Mouse (Mus musculus): Measurements from ENCODE around the gene Bcl9l. TPM values are rescaled to one million over a fixed set of nuclear protein-coding genes. Genes with fewer than 3 reads are reported as not detected.
A peak's percentile ranks its signal among the peaks of the same experiment; 100 is the strongest.

Bcl9l gene
- polyA plus RNA-seq, 1 experiment from 2014 or later, result 11.1 TPM

GRCm38 (mm10) chr9:44508124-44508619, 25.5 kb downstream of the Bcl9l start:
- no peak overlapping the region for H3K4me3 ChIP-seq (ENCODE audit: low read length)
- WGBS, result 78% methylated on average over 18 of the region's 18 CpGs
- H3K9ac ChIP-seq (ENCODE audit: low read length), result 0 out of 2 replicates have a peak overlapping the region, but pooled peaks have one; percentile 7
- H3K27me3 ChIP-seq (ENCODE audit: control insufficient read depth, insufficient read depth, low read length), result no peaks in the 10 kb centered on the region
- no peak overlapping the region for H3K4me2 ChIP-seq (ENCODE audit: low read depth, low read length)
- peaks cover 47% of the 10 kb centered on the region for H3K4me1 ChIP-seq (ENCODE audit: control insufficient read depth, insufficient read depth, low read length)
- no peak for ATAC-seq (replicated peaks; ENCODE audit: extremely low read depth, insufficient read depth, low FRiP score)
- H3K9me3 ChIP-seq (replicated peaks; ENCODE audit: control insufficient read depth, low read length), result no peaks in the 10 kb centered on the region
- peaks cover 23% of the 10 kb centered on the region for H3K36me3 ChIP-seq (ENCODE audit: control insufficient read depth, insufficient read depth)
- no peak overlapping the region for H3K27ac ChIP-seq (ENCODE audit: low read length)

DNA sequence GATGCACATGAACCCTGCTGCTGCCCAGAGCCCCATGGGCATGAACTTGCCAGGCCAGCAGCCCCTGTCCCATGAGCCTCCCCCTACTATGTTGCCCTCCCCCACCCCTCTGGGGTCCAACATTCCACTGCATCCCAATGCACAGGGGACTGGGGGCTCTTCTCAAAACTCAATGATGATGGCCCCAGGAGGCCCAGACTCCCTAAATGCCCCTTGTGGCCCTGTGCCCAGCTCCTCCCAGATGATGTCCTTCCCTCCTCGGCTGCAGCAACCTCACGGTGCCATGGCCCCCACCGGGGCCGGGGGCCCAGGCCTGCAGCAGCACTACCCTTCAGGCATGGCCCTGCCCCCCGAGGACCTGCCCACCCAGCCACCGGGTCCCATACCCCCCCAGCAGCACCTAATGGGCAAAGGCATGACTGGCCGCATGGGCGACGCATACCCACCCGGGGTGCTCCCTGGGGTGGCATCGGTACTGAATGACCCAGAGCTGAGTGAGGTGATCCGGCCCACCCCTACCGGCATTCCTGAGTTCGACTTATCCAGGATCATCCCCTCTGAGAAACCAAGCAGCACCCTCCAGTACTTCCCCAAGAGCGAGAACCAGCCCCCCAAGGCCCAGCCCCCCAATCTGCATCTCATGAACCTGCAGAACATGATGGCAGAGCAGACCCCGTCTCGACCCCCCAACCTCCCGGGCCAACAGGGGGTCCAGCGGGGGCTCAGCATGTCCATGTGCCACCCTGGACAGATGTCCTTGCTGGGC, 26.3 kb downstream of the Bcl9l start:
- Histone ChIP-seq H3K9me3 (replicated peaks; ENCODE audit: control insufficient read depth, low read length) (no peaks in the 10 kb centered on the region), H3K9ac (ENCODE audit: low read length) (peak overlapping the region; percentile 46), H3K36me3 (ENCODE audit: control insufficient read depth, insufficient read depth) (peaks cover 23% of the 10 kb centered on the region), H3K4me2 (ENCODE audit: low read depth, low read length) (peak overlapping the region; percentile 75), H3K27me3 (ENCODE audit: control insufficient read depth, insufficient read depth, low read length) (no peaks in the 10 kb centered on the region), H3K4me1 (ENCODE audit: control insufficient read depth, insufficient read depth, low read length) (peaks cover 47% of the 10 kb centered on the region), H3K4me3 (ENCODE audit: low read length) (peak overlapping the region; percentile 48; the same call in 1 of the 2 replicates), H3K27ac (ENCODE audit: low read length) (peak overlapping the region; percentile 87)
- 72% methylated on average over 19 of the region's 19 CpGs for WGBS
- ATAC-seq (replicated peaks; ENCODE audit: extremely low read depth, insufficient read depth, low FRiP score), result no peak

DNA sequence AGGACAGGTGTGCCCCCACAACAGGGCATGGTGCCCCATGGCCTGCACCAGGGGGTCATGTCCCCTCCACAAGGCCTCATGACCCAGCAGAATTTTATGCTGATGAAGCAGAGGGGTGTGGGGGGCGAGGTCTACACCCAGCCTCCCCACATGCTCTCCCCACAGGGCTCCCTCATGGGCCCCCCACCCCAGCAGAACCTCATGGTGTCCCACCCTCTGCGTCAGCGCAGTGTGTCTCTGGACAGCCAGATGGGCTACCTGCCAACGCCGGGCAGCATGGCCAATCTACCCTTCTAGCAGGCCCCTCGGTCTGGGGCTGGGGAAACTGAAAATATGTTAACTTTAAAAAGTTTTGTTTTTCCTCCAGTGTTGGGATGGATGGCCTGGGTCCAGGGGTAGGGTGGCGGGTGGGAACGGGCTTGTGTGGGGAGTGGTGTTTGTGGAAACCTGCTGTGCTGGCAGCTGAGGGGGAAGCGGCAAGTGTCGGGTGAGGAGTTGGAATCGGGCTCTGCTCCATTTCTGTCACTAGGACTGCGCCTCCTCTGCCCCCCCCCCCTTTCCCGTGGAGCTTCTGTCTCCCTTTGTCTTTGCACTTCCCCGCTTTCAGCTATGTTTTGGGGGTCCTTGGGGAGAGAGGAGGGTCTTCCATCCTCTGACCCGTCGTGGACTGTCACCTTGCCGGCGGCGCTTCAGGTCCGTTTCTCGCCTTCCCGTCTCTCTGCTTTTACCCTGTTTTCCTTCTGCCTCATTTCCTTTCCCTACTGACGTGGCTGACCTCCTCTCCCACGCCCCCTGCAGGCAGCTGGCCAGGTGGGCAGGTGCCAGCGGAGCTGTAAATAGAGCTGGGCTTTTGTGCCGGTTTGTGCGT, 27.1 kb downstream of the Bcl9l start:
- peak; percentile 26; the same call in 1 of the 2 replicates for ATAC-seq (replicated peaks; ENCODE audit: extremely low read depth, insufficient read depth, low FRiP score)

GRCm38 (mm10) chr9:44510355-44510871, 27.8 kb downstream of the Bcl9l start:
- H3K27me3 ChIP-seq (ENCODE audit: control insufficient read depth, insufficient read depth, low read length), result no peaks in the 10 kb centered on the region
- peak overlapping the region; percentile 75 for H3K4me2 ChIP-seq (ENCODE audit: low read depth, low read length)
- H3K4me1 ChIP-seq (ENCODE audit: control insufficient read depth, insufficient read depth, low read length), result peaks cover 47% of the 10 kb centered on the region
- H3K27ac ChIP-seq (ENCODE audit: low read length), result peak overlapping the region; percentile 87
- 31% methylated on average over 9 of the region's 9 CpGs for WGBS
- peak overlapping the region; percentile 48 for H3K4me3 ChIP-seq (ENCODE audit: low read length)
- H3K9me3 ChIP-seq (replicated peaks; ENCODE audit: control insufficient read depth, low read length), result no peaks in the 10 kb centered on the region
- ATAC-seq (replicated peaks; ENCODE audit: extremely low read depth, insufficient read depth, low FRiP score), result peak; percentile 10; the same call in 1 of the 2 replicates
- H3K36me3 ChIP-seq (ENCODE audit: control insufficient read depth, insufficient read depth), result peaks cover 19% of the 10 kb centered on the region
- H3K9ac ChIP-seq (ENCODE audit: low read length), result peak overlapping the region; percentile 46

More for the DNA sequence above, 27.1 kb downstream of the Bcl9l start:
- Histone ChIP-seq H3K36me3 (ENCODE audit: control insufficient read depth, insufficient read depth) (peaks cover 23% of the 10 kb centered on the region), H3K27me3 (ENCODE audit: control insufficient read depth, insufficient read depth, low read length) (no peaks in the 10 kb centered on the region), H3K4me3 (ENCODE audit: low read length) (peak overlapping the region; percentile 48), H3K9ac (ENCODE audit: low read length) (peak overlapping the region; percentile 46), H3K9me3 (replicated peaks; ENCODE audit: control insufficient read depth, low read length) (no peaks in the 10 kb centered on the region), H3K4me1 (ENCODE audit: control insufficient read depth, insufficient read depth, low read length) (peaks cover 47% of the 10 kb centered on the region), H3K27ac (ENCODE audit: low read length) (peak overlapping the region; percentile 87), H3K4me2 (ENCODE audit: low read depth, low read length) (peak overlapping the region; percentile 75)
- WGBS, result 6% methylated on average over 27 of the region's 27 CpGs

- Histone ChIP-seq H3K9me3 (replicated peaks; ENCODE audit: control insufficient read depth, low read length) (no peaks in the 10 kb centered on the region), H3K27ac (ENCODE audit: low read length) (peak overlapping the region; percentile 87), H3K4me3 (ENCODE audit: low read length) (no peak overlapping the region), H3K36me3 (ENCODE audit: control insufficient read depth, insufficient read depth) (peaks cover 13% of the 10 kb centered on the region), H3K9ac (ENCODE audit: low read length) (peak overlapping the region; percentile 46), H3K4me1 (ENCODE audit: control insufficient read depth, insufficient read depth, low read length) (peaks cover 42% of the 10 kb centered on the region), H3K4me2 (ENCODE audit: low read depth, low read length) (peak overlapping the region; percentile 75), H3K27me3 (ENCODE audit: control insufficient read depth, insufficient read depth, low read length) (no peaks in the 10 kb centered on the region)
- WGBS, result 58% methylated on average over 5 of the region's 5 CpGs
- ATAC-seq (replicated peaks; ENCODE audit: extremely low read depth, insufficient read depth, low FRiP score), result peak; percentile 56
Observed at GRCm38 (mm10) chr9:44510872-44511601, 28.4 kb downstream of the Bcl9l start.

- no peak for ATAC-seq (replicated peaks; ENCODE audit: extremely low read depth, insufficient read depth, low FRiP score)
- Histone ChIP-seq H3K4me2 (ENCODE audit: low read depth, low read length) (no peak overlapping the region), H3K36me3 (ENCODE audit: control insufficient read depth, insufficient read depth) (peaks cover 5% of the 10 kb centered on the region), H3K9me3 (replicated peaks; ENCODE audit: control insufficient read depth, low read length) (no peaks in the 10 kb centered on the region), H3K27ac (ENCODE audit: low read length) (peak overlapping the region; percentile 63), H3K4me3 (ENCODE audit: low read length) (no peak overlapping the region), H3K4me1 (ENCODE audit: control insufficient read depth, insufficient read depth, low read length) (peaks cover 42% of the 10 kb centered on the region), H3K9ac (ENCODE audit: low read length) (no peak overlapping the region), H3K27me3 (ENCODE audit: control insufficient read depth, insufficient read depth, low read length) (no peaks in the 10 kb centered on the region)
- 56% methylated on average over 9 of the region's 9 CpGs for WGBS
Observed at GRCm38 (mm10) chr9:44511935-44512716, 29.5 kb downstream of the Bcl9l start.

DNA sequence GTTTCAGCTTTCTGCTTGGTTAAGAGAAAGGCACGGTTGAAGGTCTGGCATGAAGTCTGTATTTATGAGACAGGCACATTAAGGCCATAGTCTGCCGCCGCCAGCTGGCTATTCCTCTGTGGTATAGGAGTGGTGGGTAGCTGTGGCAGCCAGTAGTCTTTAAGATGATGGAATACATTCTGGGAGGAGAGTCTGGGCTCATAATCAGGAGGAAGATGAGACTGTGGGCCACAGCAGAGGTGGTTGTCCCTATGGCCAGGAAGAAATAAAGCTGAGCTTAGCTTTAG, 30.0 kb downstream of the Bcl9l start:
- no peak for ATAC-seq (replicated peaks; ENCODE audit: extremely low read depth, insufficient read depth, low FRiP score)
- WGBS, result 86% methylated on average over 3 of the region's 3 CpGs
- H3K9me3 ChIP-seq (replicated peaks; ENCODE audit: control insufficient read depth, low read length), result no peaks in the 10 kb centered on the region

DNA sequence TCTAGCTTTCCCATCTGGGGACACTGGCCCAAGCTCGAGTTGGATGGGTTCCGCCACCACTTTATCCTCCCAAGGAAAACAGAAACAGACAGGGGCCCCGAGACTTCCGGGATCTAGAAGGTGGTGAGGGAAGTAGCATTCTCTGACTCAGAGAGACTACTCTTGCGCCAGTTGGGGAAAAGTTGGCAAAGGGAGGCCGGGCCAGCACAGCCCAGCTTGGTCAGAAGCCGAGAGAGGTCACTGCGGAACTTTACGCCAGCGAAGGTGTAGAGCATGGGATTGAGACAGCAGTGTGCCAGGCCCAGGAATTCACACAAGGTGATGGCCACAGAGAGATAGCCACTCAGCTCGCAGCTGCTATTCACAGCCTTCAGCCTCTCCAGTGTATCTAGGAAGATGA, 30.5 kb downstream of the Bcl9l start:
- Histone ChIP-seq H3K4me3 (ENCODE audit: low read length) (no peak overlapping the region), H3K9me3 (replicated peaks; ENCODE audit: control insufficient read depth, low read length) (no peaks in the 10 kb centered on the region), H3K9ac (ENCODE audit: low read length) (no peak overlapping the region), H3K4me2 (ENCODE audit: low read depth, low read length) (no peak overlapping the region), H3K4me1 (ENCODE audit: control insufficient read depth, insufficient read depth, low read length) (peaks cover 45% of the 10 kb centered on the region), H3K27ac (ENCODE audit: low read length) (no peak overlapping the region), H3K36me3 (ENCODE audit: control insufficient read depth, insufficient read depth) (peaks cover 5% of the 10 kb centered on the region), H3K27me3 (ENCODE audit: control insufficient read depth, insufficient read depth, low read length) (no peaks in the 10 kb centered on the region)
- 76% methylated on average over 11 of the region's 11 CpGs for WGBS
- no peak for ATAC-seq (replicated peaks; ENCODE audit: extremely low read depth, insufficient read depth, low FRiP score)

More for the DNA sequence above, 30.0 kb downstream of the Bcl9l start:
- H3K27me3 ChIP-seq (ENCODE audit: control insufficient read depth, insufficient read depth, low read length), result no peaks in the 10 kb centered on the region
- peaks cover 42% of the 10 kb centered on the region for H3K4me1 ChIP-seq (ENCODE audit: control insufficient read depth, insufficient read depth, low read length)
- peak overlapping the region; percentile 63 for H3K27ac ChIP-seq (ENCODE audit: low read length)
- no peak overlapping the region for H3K4me3 ChIP-seq (ENCODE audit: low read length)
- peaks cover 5% of the 10 kb centered on the region for H3K36me3 ChIP-seq (ENCODE audit: control insufficient read depth, insufficient read depth)
- no peak overlapping the region for H3K9ac ChIP-seq (ENCODE audit: low read length)
- H3K4me2 ChIP-seq (ENCODE audit: low read depth, low read length), result no peak overlapping the region

All from heart, embryonic 16.5 days (tissue).